Mouse (Mus musculus): ENCODE results near the gene Gm20388. TPM values are rescaled to one million over a fixed set of nuclear protein-coding genes. Genes with fewer than 3 reads are reported as not detected.

Gm20388 gene
- polyA plus RNA-seq, 1 experiment from 2014 or later = 5.3 TPM

DNA sequence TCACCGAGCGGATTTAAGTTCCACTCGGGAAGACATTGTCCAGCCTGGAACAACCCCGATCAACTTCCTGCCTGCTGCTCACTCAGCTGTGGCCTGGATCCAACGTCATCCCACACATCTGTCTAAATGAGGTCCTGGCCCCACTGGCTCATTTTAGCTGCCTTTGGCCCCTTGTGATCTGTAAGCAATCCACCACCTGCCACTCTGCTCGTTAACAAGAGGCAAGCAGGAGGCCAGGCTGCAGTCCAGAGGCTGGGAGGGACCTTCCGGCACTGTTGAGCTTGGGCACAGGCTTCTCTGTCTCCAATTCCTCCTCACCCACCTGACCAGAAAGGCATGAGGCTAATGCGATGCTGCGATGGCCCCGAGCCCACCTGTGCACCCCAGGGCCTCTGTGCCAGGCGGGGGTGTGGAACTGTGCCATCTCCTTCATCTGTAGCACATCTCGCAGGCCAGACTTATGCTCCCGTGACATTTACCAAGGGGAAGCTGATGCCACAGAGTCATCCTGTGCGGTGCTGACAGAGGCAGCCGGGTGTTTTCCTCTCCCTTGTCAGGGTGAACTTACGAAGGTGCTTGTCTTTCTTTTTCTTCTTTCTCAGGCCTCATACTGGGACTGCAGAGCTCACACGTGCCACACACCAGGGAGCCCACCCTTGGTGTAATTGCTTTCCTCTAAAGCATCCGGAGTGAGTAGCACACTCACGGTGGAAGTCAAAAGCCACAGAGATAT lies 157.5 kb downstream of the Gm20388 start:
- WGBS = 60% methylated on average over 19 of the region's 19 CpGs
- H3K4me1 ChIP-seq (replicated peaks; ENCODE audit: control insufficient read depth, insufficient read depth, low read length) = no peaks in the 10 kb centered on the region
- no peak overlapping the region for H3K27ac ChIP-seq (ENCODE audit: low read depth, low read length)
- H3K4me3 ChIP-seq (ENCODE audit: low read depth, low read length) = no peak overlapping the region
- no peak overlapping the region for H3K9ac ChIP-seq (ENCODE audit: low read depth, low read length)
- ATAC-seq (replicated peaks; ENCODE audit: low FRiP score) (no peak), DNase-seq (ENCODE audit: low spot score) (no peak)
- no peaks in the 10 kb centered on the region for H3K9me3 ChIP-seq (ENCODE audit: control insufficient read depth, low read length)
- H3K36me3 ChIP-seq (ENCODE audit: control insufficient read depth, insufficient read depth, low read length) = no peaks in the 10 kb centered on the region
- H3K27me3 ChIP-seq (replicated peaks; ENCODE audit: control insufficient read depth, insufficient read depth, low read length) = no peaks in the 10 kb centered on the region
- H3K4me2 ChIP-seq = no peak overlapping the region

DNA sequence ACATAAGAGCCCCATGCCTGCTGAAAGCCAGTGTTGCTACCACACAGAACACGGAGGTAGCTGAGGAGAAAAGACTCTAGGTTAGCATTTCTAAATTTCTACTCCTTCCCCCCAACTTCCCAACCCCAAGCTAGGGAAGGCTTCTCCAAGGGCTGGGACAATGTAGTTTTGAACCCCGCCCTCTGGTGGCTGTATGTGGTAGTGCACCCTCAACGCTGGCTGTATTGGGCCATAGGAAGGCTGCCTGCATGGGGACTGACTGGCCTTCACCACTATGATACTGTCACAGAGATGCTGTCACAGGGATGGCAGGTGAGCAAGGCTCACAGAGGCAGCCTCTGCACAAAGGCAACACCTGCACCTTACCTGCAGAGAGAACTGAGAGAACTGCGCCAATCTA lies 161.0 kb downstream of the Gm20388 start:
- WGBS = 26% methylated on average over 4 of the region's 4 CpGs
- H3K9me3 ChIP-seq (ENCODE audit: control insufficient read depth, low read length) = no peaks in the 10 kb centered on the region
- H3K4me3 ChIP-seq (ENCODE audit: low read depth, low read length) = no peak overlapping the region
- no peak overlapping the region for H3K4me2 ChIP-seq
- ATAC-seq (replicated peaks; ENCODE audit: low FRiP score) (peak; percentile 47; the same call in 1 of the 2 replicates), DNase-seq (ENCODE audit: low spot score) (peak; percentile 76)
- H3K4me1 ChIP-seq (replicated peaks; ENCODE audit: control insufficient read depth, insufficient read depth, low read length) = no peaks in the 10 kb centered on the region
- H3K27me3 ChIP-seq (replicated peaks; ENCODE audit: control insufficient read depth, insufficient read depth, low read length) = 0 out of 2 replicates have a peak, but pooled peaks cover 5% of the 10 kb centered on the region
- H3K27ac ChIP-seq (ENCODE audit: low read depth, low read length) = no peak overlapping the region
- no peaks in the 10 kb centered on the region for H3K36me3 ChIP-seq (ENCODE audit: control insufficient read depth, insufficient read depth, low read length)
- no peak overlapping the region for H3K9ac ChIP-seq (ENCODE audit: low read depth, low read length)

DNA sequence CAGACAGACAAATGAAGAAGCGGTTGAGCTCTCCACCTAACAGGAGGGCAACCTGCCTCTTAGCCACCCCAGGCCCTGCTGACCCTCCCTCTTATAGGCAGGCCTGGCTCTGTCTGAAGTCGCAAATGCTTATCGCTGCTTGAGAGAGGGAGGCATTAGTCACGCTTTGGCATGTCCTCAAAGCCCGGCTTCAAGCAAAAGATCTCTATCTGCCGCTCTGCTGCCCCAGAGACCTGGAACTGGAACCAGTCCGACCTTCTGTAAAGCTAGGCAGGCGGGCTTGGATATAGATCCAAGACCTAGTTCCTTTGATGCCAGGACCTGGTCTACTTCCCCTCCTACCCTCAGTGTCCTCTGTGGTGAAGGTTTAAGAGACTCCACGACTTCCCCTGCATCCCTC lies 161.6 kb downstream of the Gm20388 start:
- no peak for ATAC-seq (replicated peaks; ENCODE audit: low FRiP score)
- H3K27ac ChIP-seq (ENCODE audit: low read depth, low read length) = no peak overlapping the region

DNA sequence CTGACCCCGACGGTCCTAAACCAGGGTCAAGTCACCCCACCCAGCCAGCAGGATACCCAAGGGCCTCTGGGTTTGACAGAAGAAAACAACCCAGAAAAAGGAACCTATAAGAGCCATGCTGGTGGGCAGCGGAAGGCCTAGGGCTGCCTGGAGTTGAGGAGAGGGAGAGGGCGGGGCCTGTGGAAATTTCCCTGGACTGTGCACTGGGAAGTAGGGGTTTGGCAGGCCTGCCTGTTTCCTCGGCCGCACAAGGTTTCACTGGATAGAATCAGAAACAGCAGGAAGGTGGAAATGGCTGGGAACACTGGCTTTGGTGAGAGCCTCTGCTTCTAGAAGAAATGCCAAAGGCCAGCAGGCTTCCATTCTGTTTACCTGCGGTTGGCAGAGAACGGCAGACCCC lies 162.2 kb downstream of the Gm20388 start:
- Histone ChIP-seq H3K27me3 (replicated peaks; ENCODE audit: control insufficient read depth, insufficient read depth, low read length) (0 out of 2 replicates have a peak, but pooled peaks cover 5% of the 10 kb centered on the region), H3K27ac (ENCODE audit: low read depth, low read length) (no peak overlapping the region), H3K4me2 (no peak overlapping the region), H3K9me3 (ENCODE audit: control insufficient read depth, low read length) (no peaks in the 10 kb centered on the region), H3K9ac (ENCODE audit: low read depth, low read length) (no peak overlapping the region), H3K36me3 (ENCODE audit: control insufficient read depth, insufficient read depth, low read length) (no peaks in the 10 kb centered on the region), H3K4me3 (ENCODE audit: low read depth, low read length) (no peak overlapping the region), H3K4me1 (replicated peaks; ENCODE audit: control insufficient read depth, insufficient read depth, low read length) (no peaks in the 10 kb centered on the region)
- 79% methylated on average over 8 of the region's 8 CpGs for WGBS
- ATAC-seq (replicated peaks; ENCODE audit: low FRiP score) (no peak), DNase-seq (ENCODE audit: low spot score) (no peak)

More for the DNA sequence above, 161.6 kb downstream of the Gm20388 start:
- H3K4me3 ChIP-seq (ENCODE audit: low read depth, low read length) = no peak overlapping the region
- H3K9ac ChIP-seq (ENCODE audit: low read depth, low read length) = no peak overlapping the region
- no peak for DNase-seq (ENCODE audit: low spot score)
- no peaks in the 10 kb centered on the region for H3K36me3 ChIP-seq (ENCODE audit: control insufficient read depth, insufficient read depth, low read length)
- WGBS = 64% methylated on average over 9 of the region's 9 CpGs
- H3K4me1 ChIP-seq (replicated peaks; ENCODE audit: control insufficient read depth, insufficient read depth, low read length) = no peaks in the 10 kb centered on the region
- no peaks in the 10 kb centered on the region for H3K9me3 ChIP-seq (ENCODE audit: control insufficient read depth, low read length)
- no peak overlapping the region for H3K4me2 ChIP-seq
- 0 out of 2 replicates have a peak, but pooled peaks cover 5% of the 10 kb centered on the region for H3K27me3 ChIP-seq (replicated peaks; ENCODE audit: control insufficient read depth, insufficient read depth, low read length)

DNA sequence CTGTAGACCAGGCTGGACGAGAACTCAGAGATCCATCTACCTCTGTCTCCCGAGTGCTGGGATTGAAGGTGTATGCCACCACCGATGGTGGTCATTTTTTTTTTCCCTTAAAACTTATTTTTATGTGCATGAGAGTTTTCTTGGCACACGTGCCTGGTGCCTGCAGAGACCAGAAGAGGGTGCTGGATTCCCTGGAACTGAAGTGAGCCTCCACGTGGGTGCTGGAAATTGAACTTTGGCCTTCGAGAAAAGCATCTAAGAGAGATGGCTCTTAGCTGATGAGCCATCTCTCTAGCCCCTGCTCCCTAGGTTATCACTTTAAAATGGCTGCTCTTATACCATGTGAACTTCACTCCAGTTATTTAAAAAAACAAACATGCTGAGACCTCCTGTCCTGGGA lies 163.9 kb downstream of the Gm20388 start:
- 65% methylated on average over 6 of the region's 6 CpGs for WGBS
- no peaks in the 10 kb centered on the region for H3K36me3 ChIP-seq (ENCODE audit: control insufficient read depth, insufficient read depth, low read length)
- DNase-seq (ENCODE audit: low spot score) (no peak), ATAC-seq (replicated peaks; ENCODE audit: low FRiP score) (no peak)
- H3K4me1 ChIP-seq (replicated peaks; ENCODE audit: control insufficient read depth, insufficient read depth, low read length) = no peaks in the 10 kb centered on the region
- 0 out of 2 replicates have a peak, but pooled peaks cover 5% of the 10 kb centered on the region for H3K27me3 ChIP-seq (replicated peaks; ENCODE audit: control insufficient read depth, insufficient read depth, low read length)
- no peak overlapping the region for H3K27ac ChIP-seq (ENCODE audit: low read depth, low read length)
- no peak overlapping the region for H3K4me2 ChIP-seq
- H3K9me3 ChIP-seq (ENCODE audit: control insufficient read depth, low read length) = no peaks in the 10 kb centered on the region
- H3K4me3 ChIP-seq (ENCODE audit: low read depth, low read length) = no peak overlapping the region
- H3K9ac ChIP-seq (ENCODE audit: low read depth, low read length) = no peak overlapping the region

DNA sequence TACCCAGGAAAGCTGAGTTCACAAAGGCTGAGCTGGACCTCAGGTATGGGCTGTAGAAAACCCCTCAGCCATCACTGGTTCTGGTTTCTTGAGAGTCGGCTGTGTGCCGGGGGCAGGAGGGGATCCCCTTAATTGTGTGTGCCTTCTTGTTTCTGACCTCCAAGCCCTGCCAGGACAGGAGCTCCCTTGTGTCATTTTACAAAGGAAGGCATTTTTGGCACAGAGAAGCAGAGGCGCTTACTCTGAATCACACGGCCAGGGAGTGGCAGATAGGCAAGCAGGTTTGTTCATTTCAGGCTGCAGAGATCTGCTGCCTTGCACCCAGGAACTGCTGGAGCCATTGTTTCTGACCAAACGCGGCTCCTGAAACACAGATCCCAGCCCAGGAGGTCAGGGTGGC lies 164.7 kb downstream of the Gm20388 start:
- Histone ChIP-seq H3K4me1 (replicated peaks; ENCODE audit: control insufficient read depth, insufficient read depth, low read length) (no peaks in the 10 kb centered on the region), H3K36me3 (ENCODE audit: control insufficient read depth, insufficient read depth, low read length) (no peaks in the 10 kb centered on the region), H3K4me3 (ENCODE audit: low read depth, low read length) (no peak overlapping the region), H3K27ac (ENCODE audit: low read depth, low read length) (no peak overlapping the region), H3K9me3 (ENCODE audit: control insufficient read depth, low read length) (no peaks in the 10 kb centered on the region), H3K9ac (ENCODE audit: low read depth, low read length) (no peak overlapping the region), H3K4me2 (no peak overlapping the region), H3K27me3 (replicated peaks; ENCODE audit: control insufficient read depth, insufficient read depth, low read length) (0 out of 2 replicates have a peak, but pooled peaks cover 5% of the 10 kb centered on the region)
- ATAC-seq (replicated peaks; ENCODE audit: low FRiP score) (no peak), DNase-seq (ENCODE audit: low spot score) (no peak)
- WGBS = 68% methylated on average over 6 of the region's 6 CpGs

DNA sequence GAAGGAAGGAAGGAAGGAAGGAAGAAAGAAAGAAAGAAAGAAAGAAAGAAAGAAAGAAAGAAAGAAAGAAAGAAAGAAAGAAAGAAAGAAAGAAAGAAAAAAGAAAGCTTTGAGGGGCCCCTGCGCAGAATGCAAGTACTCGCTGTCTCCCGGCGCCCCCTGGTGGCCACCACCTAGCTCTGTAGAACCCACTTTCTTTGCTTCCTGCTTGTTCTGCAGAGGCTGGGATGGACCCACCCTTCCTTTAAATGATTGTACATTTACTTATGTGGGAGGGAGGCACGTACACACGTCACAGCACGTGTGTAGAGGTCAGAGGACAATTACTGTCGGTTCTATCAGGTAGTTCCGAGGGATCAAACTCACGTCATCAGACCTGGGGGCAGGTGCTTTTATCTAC lies 167.4 kb downstream of the Gm20388 start:
- Histone ChIP-seq H3K36me3 (ENCODE audit: control insufficient read depth, insufficient read depth, low read length) (peaks cover 13% of the 10 kb centered on the region), H3K27ac (ENCODE audit: low read depth, low read length) (no peak overlapping the region), H3K4me2 (no peak overlapping the region), H3K9me3 (ENCODE audit: control insufficient read depth, low read length) (no peaks in the 10 kb centered on the region), H3K4me1 (replicated peaks; ENCODE audit: control insufficient read depth, insufficient read depth, low read length) (no peaks in the 10 kb centered on the region), H3K27me3 (replicated peaks; ENCODE audit: control insufficient read depth, insufficient read depth, low read length) (0 out of 2 replicates have a peak, but pooled peaks cover 5% of the 10 kb centered on the region), H3K9ac (ENCODE audit: low read depth, low read length) (no peak overlapping the region), H3K4me3 (ENCODE audit: low read depth, low read length) (no peak overlapping the region)
- DNase-seq (ENCODE audit: low spot score) (peak; percentile 56), ATAC-seq (replicated peaks; ENCODE audit: low FRiP score) (no peak; the same call in 1 of the 2 replicates)
- WGBS = 16% methylated on average over 10 of the region's 10 CpGs

DNA sequence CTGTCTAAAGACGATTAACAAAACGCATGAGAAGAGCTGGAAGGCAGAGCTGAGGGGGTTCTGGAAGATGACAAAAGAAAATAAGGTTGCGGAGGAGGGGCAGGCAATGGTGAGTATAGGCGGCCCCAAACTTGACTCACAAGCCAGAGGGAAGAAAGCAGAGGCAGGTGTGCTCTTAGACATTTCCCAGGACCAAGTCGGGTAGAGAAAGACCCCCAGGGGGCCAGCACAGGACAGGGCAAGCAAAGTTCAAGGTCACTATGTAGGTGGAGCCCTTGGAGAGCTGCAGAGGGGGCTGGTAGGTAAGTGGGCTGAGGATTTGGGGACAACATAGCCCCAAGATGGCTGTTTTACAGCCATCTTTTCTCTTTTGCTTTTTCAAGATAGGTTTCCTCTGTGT lies 168.7 kb downstream of the Gm20388 start:
- H3K4me2 ChIP-seq = no peak overlapping the region
- no peak overlapping the region for H3K27ac ChIP-seq (ENCODE audit: low read depth, low read length)
- ATAC-seq (replicated peaks; ENCODE audit: low FRiP score) (no peak), DNase-seq (ENCODE audit: low spot score) (no peak)
- H3K4me1 ChIP-seq (replicated peaks; ENCODE audit: control insufficient read depth, insufficient read depth, low read length) = no peaks in the 10 kb centered on the region
- no peak overlapping the region for H3K4me3 ChIP-seq (ENCODE audit: low read depth, low read length)
- H3K27me3 ChIP-seq (replicated peaks; ENCODE audit: control insufficient read depth, insufficient read depth, low read length) = 0 out of 2 replicates have a peak, but pooled peaks cover 5% of the 10 kb centered on the region
- H3K9ac ChIP-seq (ENCODE audit: low read depth, low read length) = no peak overlapping the region
- peaks cover 14% of the 10 kb centered on the region for H3K36me3 ChIP-seq (ENCODE audit: control insufficient read depth, insufficient read depth, low read length)
- no peaks in the 10 kb centered on the region for H3K9me3 ChIP-seq (ENCODE audit: control insufficient read depth, low read length)
- WGBS = 62% methylated on average over 5 of the region's 5 CpGs

DNA sequence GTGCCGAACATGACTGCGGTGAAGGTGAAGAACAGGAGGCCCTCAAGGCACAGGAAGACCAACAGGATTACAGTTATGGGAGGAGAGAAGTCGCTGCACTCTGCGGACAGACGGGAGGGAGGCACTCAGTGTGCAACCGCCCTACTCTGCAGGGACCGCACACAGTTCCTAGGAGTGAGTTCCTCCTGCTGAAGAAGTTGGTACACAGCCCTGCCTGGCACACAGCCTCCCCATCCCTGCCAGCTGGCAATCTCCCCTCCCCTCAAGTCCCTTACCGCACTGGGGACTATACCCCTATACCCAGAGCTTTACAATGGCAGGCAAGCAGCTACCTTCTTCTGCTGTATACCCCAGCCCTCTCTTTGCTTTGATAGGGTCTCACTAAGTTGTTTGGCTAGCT lies 172.6 kb downstream of the Gm20388 start:
- Histone ChIP-seq H3K9me3 (ENCODE audit: control insufficient read depth, low read length) (no peaks in the 10 kb centered on the region), H3K4me2 (no peak overlapping the region), H3K4me1 (replicated peaks; ENCODE audit: control insufficient read depth, insufficient read depth, low read length) (no peaks in the 10 kb centered on the region), H3K9ac (ENCODE audit: low read depth, low read length) (no peak overlapping the region), H3K27me3 (replicated peaks; ENCODE audit: control insufficient read depth, insufficient read depth, low read length) (no peaks in the 10 kb centered on the region), H3K27ac (ENCODE audit: low read depth, low read length) (no peak overlapping the region), H3K36me3 (ENCODE audit: control insufficient read depth, insufficient read depth, low read length) (peaks cover 32% of the 10 kb centered on the region), H3K4me3 (ENCODE audit: low read depth, low read length) (no peak overlapping the region)
- no peak for DNase-seq (ENCODE audit: low spot score)
- 89% methylated on average over 8 of the region's 8 CpGs for whole genome bisulfite sequencing
- no peak for ATAC-seq (replicated peaks; ENCODE audit: low FRiP score)
